Mouse (Mus musculus): ENCODE measurements at regions not wholly inside any gene's neighbourhood (a gene's known extent, or its start where the extent isn't known, plus 50 kb on each side); places are given as distances from the start of the nearest gene placed in this dataset.
"Not testable (repeated sequence)": the region's sequence is repeated elsewhere in the genome, so short reads cannot be mapped to it uniquely, and the experiment has no call there.

DNA sequence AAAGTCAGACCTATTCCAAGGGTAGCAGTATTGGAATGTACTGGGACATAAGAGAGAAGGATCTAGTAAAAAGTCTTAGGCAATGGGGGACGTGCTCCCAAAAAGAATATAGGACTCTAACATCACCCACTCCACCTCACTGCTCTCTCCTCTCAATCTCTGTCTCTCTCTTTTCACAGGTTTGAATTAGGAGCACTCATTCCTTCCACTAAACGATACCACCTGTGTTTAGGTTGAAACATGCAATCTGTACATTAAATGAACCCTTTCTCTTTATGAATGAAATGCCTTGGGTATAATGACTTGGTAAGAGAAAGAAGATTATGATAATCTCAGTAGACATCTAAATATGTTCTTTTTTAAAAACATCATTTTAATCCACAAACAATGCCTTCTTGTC, 129.4 kb downstream of the Zpld1 start:
- DNase-seq: no peak

DNA sequence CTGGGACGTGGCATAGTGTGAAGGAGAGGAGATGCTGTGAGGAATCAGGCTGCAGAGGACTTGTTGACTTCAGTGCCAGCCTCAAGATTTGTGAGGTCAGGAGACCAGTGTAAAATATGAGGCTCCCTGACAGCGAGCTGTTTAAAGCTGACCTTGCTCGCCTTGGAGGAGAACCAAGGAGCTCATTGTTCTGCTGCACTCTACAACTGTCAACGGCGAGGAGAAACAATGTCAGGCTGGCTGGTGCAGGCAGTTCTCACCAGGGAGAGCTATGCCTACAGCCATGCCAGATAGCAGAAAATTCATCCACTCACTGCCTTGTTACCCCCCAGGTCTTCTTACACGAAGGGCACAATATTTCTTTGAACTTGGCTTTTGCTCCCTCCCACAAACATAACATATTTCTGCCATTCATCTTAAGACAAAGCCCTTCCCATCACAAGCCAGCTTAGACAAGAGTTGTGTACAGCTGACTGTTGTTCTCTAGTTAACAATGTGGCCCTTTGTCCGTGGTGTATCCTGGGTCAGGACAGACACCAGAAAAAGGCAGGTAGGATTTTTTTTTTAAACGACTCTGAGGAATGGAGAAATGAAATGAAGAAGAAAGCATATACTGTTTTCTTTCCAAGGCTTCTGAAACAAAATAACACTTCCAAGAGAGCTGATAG, 131.5 kb downstream of the Zpld1 start:
- no peak for DNase-seq

DNA sequence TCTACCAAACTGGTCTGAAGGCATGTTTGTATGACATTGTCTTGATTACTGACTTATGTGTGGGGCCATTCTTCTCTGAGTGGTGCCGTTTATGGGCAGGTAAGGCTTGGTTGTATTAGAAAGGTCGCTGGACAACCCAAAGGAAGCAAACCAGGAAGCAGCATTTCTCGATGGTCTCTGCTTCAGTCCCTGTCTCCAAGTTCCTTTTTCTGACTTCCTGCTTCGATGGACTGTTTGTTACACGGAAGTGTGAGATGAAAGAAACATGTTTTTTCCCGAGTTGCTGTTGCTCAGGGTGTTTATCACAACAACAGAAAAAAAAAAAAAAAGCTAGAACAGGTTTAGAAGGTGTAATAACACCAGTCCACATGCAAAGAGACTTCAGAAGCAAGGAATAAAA, 134.9 kb downstream of the Zpld1 start:
- DNase-seq: no peak

DNA sequence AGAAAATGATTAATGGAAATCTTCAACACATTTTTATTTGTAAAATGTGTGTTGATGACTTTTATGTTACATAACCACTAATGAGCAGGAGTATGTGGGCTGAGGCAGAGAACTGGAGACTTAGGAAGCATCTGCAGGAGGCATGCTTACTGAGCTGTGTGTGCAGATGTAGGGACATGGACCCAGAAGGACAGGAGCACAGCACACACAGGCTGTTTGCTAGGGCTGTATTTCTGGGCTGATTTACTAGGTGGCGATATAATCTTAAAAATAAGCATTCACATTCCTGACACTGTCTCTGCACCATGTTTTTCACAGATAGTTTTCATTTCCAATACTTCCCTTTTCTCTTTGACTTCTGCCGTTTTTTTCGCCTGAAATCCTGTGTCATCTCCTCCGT, 146.1 kb downstream of the Zpld1 start:
- DNase-seq: no peak

DNA sequence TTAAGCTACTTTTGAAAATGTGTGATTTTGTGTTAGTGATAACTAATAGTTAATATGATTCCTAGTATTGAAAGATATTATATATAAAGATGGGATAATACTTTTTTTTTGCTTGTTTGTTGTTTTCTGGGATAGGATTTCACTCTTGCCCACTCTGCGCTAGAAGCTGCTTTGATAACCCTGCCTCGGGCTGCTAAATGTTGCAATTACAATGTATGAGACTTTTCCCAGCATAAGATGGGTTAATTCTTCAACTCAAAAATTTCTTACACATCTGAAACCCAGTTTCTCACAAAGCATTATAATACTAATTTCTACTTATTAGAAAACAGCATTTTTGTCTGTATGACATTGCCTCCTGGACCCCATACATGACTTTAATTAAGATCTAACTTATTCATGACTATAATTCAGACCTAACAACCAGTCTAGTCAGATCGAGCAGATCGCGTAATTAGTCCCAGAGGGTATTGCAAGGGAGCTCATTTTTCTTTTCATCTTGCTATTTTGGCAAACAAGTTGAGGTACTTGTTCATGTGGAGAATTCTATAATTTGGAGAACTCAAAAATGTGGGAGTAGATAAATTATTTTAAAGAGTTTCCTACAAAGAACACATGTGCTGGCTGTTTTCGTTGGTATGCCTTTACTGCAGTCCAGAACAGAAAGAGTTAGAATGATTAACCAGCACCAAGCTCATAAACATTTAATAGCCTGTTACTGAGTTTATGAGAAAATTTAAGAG, 155.2 kb downstream of the Zpld1 start:
- no peak for DNase-seq

DNA sequence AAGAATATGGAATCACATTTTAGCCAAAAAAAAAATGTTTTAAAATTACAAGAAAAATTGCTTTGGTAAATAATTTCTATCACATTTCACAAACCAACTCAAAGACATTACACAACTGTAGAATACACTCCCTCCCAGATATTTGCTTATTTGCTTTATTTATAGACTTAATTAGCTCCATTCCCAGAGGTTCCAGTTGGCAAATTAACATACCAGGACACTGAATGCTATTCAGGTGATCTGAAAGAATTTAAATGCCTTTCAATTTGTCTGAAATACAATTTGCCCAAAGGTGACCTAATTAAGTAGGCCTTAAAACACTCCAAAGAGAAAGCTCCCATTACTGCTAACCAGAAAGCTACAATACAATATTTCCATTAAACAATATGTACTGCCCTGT, 162.8 kb downstream of the Zpld1 start:
- no peak for DNase-seq

DNA sequence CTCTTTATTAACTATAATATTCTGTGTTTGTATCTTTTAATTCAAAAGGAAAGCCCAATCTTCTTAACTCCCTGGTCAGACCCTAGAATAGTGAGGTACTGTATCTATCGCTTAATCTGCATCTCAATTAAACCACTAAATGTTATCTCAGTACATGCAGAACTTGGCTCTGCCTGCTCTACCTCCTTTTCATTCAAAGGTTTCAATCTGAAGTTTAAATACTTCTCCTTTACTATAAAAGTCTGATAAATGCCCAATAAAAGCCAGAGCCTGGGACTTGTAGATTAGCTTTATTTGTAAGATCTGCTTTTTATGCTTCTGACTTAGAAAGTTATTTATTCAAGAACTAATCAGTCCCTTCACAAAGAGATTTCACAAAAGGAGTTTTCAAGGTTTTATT, 200.1 kb downstream of the Zpld1 start:
- no peak for DNase-seq

DNA sequence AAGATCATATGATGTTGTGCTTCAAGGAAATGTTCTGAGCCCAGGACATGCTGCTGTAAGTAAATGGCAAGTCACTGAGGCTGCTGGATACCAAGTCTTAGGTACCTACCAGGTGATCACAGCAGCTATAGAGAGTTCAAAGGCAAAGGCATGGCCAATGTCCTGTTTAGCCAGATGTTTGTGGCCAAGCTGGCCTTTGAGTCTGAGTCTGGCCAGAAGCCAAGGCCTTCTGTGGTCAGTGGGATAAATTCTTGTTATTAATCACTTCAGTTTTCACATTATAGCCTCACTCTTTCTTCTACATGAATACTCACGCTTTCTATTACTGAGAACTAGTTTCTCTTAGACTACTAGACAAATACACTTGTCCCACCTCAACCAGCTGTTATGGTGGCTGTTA, 210.3 kb downstream of the Zpld1 start:
- DNase-seq: no peak

DNA sequence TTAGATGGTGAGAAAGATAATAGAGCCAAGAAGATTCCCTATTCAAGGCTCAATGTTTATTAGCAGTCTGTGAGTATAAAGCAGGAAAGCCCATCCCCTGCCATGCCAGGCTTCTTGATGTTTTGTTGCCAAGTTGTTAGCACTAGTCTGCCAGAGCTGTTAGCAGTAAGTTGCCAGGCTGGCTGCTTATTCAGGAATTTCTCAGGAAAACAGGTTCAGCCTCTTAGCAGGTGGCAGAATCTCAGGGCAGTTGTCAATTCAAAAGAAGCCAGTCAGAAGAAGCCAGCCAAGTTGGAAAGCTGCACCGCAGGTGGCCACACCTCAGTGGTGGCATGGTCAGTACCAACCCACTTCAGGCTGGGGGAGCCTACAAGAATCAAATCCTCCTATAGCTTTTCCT, 221.6 kb downstream of the Zpld1 start:
- DNase-seq: no peak

DNA sequence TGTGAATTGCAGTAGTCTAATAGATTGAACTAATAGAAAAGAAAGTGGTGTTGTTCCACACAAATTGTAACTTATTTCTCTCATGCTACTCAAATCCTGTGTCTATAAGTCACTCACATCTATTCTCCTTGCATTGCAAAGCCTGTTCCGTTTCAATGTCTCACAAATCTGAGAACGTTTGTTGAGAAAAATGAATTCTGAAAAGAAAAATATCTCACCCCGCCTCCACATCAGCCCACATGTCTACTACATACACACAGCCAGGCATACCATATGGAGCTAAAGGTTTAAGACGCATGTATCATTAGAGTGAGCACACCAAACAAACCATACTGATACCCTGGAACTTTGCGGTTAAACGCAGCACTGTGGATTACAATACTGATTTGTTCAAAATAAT, 258.0 kb downstream of the Zpld1 start:
- DNase-seq: no peak

DNA sequence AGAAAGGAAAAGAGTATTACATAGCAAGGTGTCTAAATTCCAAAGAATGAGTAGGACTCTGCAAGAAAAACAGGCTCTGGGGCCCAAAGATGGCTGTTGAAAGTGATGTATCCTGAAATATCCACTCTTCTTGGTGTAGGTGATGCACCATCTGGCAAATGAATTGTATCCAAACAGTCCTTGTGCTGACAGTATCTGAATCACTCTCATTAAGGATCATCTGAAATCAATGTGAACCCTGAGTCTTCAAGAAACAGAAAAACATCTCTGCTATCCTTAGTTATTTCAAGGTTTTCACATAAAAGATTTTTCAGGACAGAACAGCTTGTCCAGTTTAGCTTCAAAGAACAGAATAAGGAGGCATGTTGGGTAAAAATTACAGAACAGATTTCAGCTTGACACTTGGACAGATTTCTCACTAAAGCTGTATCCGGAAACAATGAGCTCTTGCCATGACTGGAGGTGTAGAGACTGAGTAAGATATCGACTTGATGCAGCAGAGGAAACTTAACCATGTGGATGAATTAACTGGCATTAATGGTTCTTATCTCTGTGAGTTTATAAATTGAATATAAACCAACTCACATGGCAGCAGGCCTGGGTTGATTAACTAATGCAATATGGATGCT, 296.0 kb downstream of the Zpld1 start:
- DNase-seq: no peak

DNA sequence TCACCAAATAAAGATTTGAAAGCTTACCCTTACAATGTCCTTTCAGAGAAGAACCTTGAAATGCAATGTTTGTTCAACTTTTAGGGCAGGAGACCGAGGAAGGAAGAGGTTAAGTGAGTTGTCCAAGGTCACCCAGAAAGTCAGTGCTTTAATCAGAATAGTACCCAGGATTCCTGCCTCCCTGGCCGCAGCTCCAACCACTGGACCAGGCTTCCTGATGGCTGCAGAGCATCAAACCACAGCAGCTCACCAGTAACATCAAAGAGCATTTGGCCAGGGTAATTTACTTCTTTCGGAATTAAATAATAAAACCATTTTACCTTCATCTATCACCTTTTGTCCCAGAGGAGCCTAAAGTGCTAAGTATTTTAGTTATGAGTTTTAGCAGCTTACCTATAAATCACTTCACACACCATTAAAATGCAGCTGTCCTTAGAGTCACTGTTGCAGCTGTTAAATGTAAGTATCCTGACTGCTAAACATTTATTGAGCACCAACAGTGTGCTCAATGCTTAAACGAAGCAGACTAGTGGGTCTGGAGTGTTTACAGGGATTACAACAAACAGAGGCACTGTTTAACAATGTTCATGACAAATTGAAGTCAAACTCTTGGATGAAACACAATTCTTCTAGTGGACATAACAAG, 306.1 kb downstream of the Zpld1 start:
- DNase-seq: no peak

DNA sequence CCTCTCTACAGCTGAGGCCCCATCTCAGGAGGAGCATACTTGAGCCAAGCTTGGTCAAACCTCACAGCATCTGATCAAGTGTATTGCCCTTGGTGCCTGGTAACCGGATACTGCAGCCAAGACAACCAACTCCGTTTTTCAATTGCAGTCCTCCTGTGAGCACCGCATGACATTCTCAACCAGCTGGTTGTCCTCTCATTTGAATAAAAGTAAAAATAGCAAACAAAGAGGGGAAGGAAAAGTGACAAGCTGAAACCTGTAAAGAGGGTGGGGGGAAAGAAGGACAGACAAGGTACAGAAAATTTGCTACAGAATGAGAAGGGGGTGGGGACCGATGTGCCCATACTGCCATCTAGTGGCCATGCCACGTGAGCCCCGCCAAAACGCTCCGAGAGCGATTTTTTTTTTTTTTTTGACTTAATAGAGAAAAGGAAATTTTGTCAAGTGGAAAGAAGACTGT, 314.0 kb downstream of the Zpld1 start:
- DNase-seq: peak; percentile 47

DNA sequence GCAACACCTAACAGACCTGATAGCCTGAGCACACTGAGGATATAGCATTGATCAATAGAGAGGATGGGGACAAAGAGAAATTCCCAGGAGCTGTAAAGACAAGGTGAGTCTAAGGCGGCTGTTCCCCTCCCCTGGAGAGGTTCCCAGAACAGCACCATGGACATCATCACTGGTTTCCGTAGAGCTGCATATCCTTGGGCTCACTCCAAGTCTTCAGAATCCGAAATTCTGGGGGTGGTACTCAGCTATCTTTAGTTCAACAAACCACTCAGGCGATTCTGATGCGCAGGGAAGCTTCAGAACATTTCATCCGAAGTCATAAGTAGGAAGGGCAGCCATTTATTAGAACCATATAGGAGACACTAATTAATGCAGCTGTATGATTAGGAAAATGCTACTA, 327.4 kb downstream of the Zpld1 start:
- DNase-seq: no peak

DNA sequence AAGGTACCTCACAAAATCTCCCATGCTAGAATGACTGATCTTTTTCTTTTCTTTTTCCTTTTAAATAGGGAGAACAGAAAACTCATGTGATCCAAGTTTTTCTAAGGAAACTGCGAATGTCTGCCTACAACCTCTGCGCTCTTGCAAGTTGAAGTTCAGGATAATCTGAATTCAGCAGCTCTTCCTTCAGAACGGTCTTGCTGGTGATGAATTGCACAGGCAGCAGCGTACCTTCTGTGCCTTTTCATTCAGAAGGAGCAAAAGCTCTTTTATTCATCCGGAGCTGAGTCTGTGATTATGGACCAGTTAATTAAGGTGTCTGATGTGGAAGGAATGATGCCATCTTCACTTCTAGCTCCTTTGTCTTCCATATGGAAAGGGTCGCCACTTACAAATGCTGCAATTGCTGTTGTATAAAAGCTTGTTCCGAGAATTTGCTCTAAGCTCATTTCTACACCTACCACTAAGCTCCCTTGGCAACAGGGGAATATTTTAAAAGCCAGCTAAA, 353.9 kb downstream of the Zpld1 start:
- DNase-seq: no peak

DNA sequence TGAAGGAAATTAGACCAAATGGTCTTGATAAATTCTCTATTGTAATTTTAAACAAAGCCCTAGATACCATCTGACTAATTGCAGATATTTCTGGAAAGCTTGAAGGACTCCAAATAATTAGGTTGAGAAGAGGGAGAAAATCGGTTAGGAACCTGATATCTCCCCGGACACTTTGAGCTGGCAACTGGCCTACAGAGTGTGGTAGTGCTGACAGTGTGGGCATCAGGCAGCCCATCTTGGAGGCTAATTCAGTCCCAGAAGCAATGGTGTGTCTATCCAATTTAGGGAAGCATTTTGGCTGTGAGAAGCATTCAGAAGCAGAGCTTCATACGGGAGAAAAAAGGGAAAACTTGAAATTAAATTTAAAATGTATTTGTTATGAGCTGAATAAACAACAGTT, 369.5 kb downstream of the Zpld1 start:
- DNase-seq: no peak

DNA sequence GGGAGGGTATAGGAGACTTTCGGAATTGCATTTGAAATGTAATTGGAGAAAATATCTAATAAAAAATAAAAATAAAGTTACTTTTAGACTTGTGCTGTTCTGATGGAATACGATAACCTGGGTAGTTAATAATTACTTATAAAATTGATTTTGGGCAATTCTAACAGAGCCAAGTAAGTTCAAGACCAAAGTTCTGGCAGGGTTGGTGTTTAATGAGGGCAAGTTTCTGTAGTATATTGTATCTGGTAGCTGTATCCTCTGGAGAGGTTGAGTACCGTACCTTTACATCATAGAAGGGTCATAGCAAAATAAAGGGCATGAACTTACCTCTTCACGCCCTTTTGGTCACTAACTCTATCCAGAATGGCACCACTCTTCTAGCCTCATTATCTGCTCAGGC, 394.9 kb downstream of the Zpld1 start:
- no peak for DNase-seq

DNA sequence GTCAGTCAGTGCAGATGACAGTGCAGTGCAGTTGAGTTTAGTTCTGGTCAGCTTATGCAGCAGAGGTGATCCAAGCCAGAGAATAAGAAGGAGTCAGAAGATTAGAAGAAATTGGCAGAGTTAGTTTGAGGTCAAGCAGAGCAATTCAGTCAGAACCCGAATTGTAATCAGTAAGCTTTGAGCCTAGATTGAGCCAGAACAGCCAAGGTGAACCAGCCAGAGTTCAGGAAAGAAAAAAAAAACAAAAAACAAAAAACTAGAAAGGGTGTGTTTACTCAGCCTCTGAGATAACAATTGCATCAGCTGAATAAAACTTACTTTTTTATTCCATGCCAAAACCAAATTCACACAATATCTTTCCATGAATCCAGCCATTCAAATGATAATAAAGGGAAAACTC, 396.3 kb downstream of the Zpld1 start:
- no peak for DNase-seq

DNA sequence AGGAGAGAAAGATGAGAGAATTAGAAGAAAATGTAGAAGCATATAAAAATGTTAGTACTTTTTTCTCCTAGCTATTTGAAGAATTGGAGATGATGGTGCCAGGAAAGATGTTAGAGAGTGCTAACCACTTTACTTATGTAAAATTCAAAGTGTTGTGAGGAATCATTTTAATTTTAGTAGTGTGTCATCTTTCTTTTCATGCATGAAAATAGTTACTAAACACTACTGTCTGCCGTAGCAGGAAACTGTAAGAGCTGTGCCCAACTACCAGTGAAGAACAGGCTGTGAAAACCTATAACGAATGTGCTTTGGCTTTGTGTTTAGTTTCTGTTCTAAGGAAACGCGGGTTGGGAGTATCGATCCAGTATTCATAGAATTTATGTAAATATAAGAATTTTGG, 403.1 kb downstream of the Zpld1 start:
- no peak for DNase-seq

DNA sequence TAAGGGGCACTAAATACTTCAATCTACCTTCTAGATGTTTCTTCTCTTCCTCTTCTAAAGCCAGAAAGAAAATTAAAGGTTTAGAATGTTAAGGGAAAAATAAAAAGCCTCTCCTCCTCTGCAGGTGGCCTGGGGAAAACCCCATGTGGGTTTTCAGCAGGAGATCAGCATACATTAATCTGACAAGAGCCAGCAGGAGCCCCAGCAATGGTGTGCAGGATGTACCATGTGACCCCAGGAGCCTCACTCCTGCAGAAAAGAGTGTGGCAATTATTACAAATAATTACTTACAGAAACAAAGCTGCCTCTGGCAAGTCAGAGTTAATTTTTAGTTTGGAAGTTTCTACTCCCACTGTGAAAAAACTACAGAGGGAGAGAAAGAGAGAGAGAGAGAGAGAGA, 440.4 kb downstream of the Zpld1 start:
- DNase-seq: no peak

DNA sequence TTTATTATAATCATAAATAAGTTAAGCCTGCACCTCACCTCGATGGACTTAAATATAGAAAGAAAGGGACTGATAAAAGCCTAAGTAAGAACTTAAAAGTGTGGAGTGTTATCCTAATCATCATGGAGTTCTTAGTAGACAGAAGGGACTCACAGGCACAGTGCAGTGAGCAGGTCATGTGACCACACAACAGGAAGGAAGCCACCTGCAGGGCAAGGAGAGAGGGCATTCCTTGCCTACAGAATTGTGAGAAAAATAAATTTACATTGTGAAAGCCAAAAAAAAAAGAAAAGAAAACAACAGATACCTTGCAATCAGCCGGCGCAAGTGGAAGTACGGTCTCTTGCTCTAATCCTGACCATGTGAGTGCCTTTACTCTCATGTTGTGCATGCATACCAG, 454.8 kb downstream of the Zpld1 start:
- not testable (repeated sequence) for DNase-seq

All from thymus, postnatal 4 days (tissue).